Mouse (Mus musculus) brain, embryonic 14.5 days (tissue): ENCODE data around the gene Spats2l.

Experiments used
- CTCF ChIP-seq: fragments of 200-500 bp; IDR thresholded peaks from 2 replicates; pipeline ENCODE4 v1.5.1; 2012; ENCODE audit warnings: inconsistent platforms, mild to moderate bottlenecking, moderate library complexity, borderline replicate concordance; ENCODE audit not compliant: insufficient read depth, insufficient read length; ENCODE audit errors: extremely low read depth
- POLR2A ChIP-seq: fragments of 200-500 bp; IDR thresholded peaks from 2 replicates; pipeline ENCODE4 v1.6.1; 2012; ENCODE audit warnings: mild to moderate bottlenecking, inconsistent platforms, borderline replicate concordance; ENCODE audit not compliant: poor library complexity, insufficient read depth, insufficient read length, severe bottlenecking; ENCODE audit errors: extremely low read depth

GRCm38 (mm10) chr1:57934287-57934686, 160.3 kb downstream of the Spats2l start:
- TF ChIP-seq CTCF (no peak), POLR2A (no peak)
